Mouse (Mus musculus) lung, adult 2 months (tissue): Measurements from ENCODE around the gene Man2a1.

ENCODE experiments used
- CTCF ChIP-seq: fragments of 200-500 bp; IDR thresholded peaks from 2 replicates; pipeline ENCODE4 v1.5.1; 2011; ENCODE audit warnings: mild to moderate bottlenecking, low read length, control low read depth; ENCODE audit not compliant: insufficient read depth
- POLR2A ChIP-seq: fragments of 200-500 bp; IDR thresholded peaks from 2 replicates; pipeline ENCODE4 v1.6.1; 2011; ENCODE audit warnings: low read depth, mild to moderate bottlenecking, control low read depth, low read length, borderline replicate concordance; ENCODE audit errors: extremely low read depth

- TF ChIP-seq CTCF (no peak), POLR2A (no peak)
Measured at GRCm38 (mm10) chr17:64653621-64654020, 53.1 kb downstream of the Man2a1 start.
